Mouse (Mus musculus): ENCODE results near the gene Lipn. TPM values are rescaled to one million over a fixed set of nuclear protein-coding genes. Genes with fewer than 3 reads are reported as not detected.
A peak's percentile ranks its signal among the peaks of the same experiment; 100 is the strongest.

Gene Lipn
- polyA plus RNA-seq, 1 experiment from 2014 or later = not detected

GRCm38 (mm10) chr19:34089011-34089680, 22.0 kb downstream of the Lipn start:
- no peak overlapping the region for H3K4me3 ChIP-seq
- no peaks in the 10 kb centered on the region for H3K4me1 ChIP-seq
- no peaks in the 10 kb centered on the region for H3K9me3 ChIP-seq
- H3K9ac ChIP-seq = no peak overlapping the region
- 80% methylated on average over 3 of the region's 3 CpGs for WGBS
- H3K27ac ChIP-seq = no peak overlapping the region
- H3K4me2 ChIP-seq = no peak overlapping the region
- no peak for ATAC-seq (ENCODE audit: insufficient number of reproducible peaks, insufficient read depth, low FRiP score, low TSS enrichment, low read depth)
- no peaks in the 10 kb centered on the region for H3K27me3 ChIP-seq
- no peaks in the 10 kb centered on the region for H3K36me3 ChIP-seq

DNA sequence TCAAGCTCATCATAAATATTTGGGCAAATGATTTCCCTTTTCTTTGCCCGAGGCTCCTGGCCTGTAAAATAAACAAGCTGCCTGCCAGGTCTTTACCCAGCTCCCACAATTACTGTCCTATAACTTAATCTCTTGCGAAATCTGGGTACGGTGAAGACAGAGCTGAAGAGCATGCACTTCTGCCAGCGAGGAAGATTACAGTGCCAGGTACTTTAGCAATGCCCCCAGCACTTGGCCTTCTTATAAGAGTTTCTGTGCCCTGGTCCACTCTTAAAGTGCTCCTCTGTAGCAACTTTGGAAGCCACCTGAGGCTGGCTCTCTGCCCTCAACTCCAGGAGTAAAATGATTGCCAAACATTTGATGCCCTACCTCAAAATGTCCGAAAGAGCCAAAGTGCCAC, 28.2 kb downstream of the Lipn start:
- Histone ChIP-seq H3K27me3 (no peaks in the 10 kb centered on the region), H3K4me3 (no peak overlapping the region), H3K27ac (no peak overlapping the region), H3K36me3 (no peaks in the 10 kb centered on the region), H3K4me2 (no peak overlapping the region), H3K9ac (no peak overlapping the region), H3K9me3 (no peaks in the 10 kb centered on the region), H3K4me1 (no peaks in the 10 kb centered on the region)
- no peak for ATAC-seq (ENCODE audit: insufficient number of reproducible peaks, insufficient read depth, low FRiP score, low TSS enrichment, low read depth)
- WGBS = 75% methylated on average over 5 of the region's 5 CpGs

- no peaks in the 10 kb centered on the region for H3K9me3 ChIP-seq
- 44% methylated on average over 1 of the region's 1 CpGs for WGBS
These were observed 29.1 kb downstream of the Lipn start for GRCm38 (mm10) chr19:34096228-34096627.

DNA sequence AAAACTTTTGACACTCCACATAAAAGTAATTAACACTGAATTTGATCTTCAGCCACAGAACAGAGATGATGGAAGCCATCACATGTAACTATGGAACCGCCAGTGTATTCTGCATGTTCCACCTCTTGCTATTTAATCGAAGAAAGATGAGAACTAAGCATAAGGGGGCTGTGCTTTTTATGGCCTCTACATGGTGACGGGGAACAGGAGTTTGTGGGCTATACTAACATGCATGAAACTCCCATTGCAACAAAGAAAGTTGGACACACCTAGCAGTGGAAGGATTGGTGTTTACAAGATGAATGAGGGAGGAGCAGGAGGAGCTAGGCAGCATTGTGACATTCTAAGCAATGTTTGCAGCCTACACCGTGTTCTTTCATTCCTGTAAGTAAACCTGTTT, 33.5 kb downstream of the Lipn start, which contains the start of gene Lipm:
Gene Lipm (plus strand): TSS at position 301 of the 400 bp plus-strand sequence.
- H3K36me3 ChIP-seq = no peaks in the 10 kb centered on the region
- H3K9ac ChIP-seq = no peak within 1 kb of the TSS
- H3K27me3 ChIP-seq = no peaks in the 10 kb centered on the region
- 67% methylated on average over 4 of the region's 4 CpGs for whole genome bisulfite sequencing
- no peak within 1 kb of the TSS for H3K4me3 ChIP-seq
- no peak within 1 kb of the TSS for H3K4me2 ChIP-seq
- no peaks in the 10 kb centered on the region for H3K4me1 ChIP-seq
- peak within 1 kb of the TSS; percentile 39 for H3K27ac ChIP-seq
- no peaks in the 10 kb centered on the region for H3K9me3 ChIP-seq
- no peak for ATAC-seq (ENCODE audit: insufficient number of reproducible peaks, insufficient read depth, low FRiP score, low TSS enrichment, low read depth)

More at GRCm38 (mm10) chr19:34096228-34096627, 29.1 kb downstream of the Lipn start:
- no peak for ATAC-seq (ENCODE audit: insufficient number of reproducible peaks, insufficient read depth, low FRiP score, low TSS enrichment, low read depth)
- no peaks in the 10 kb centered on the region for H3K27me3 ChIP-seq
- H3K9ac ChIP-seq = no peak overlapping the region
- H3K4me1 ChIP-seq = no peaks in the 10 kb centered on the region
- no peak overlapping the region for H3K4me3 ChIP-seq
- no peak overlapping the region for H3K4me2 ChIP-seq
- no peaks in the 10 kb centered on the region for H3K36me3 ChIP-seq
- H3K27ac ChIP-seq = no peak overlapping the region

GRCm38 (mm10) chr19:34101888-34102287, 34.7 kb downstream of the Lipn start:
- Histone ChIP-seq H3K27ac (no peak overlapping the region; the same call in 1 of the 2 replicates), H3K9ac (no peak overlapping the region), H3K4me1 (no peaks in the 10 kb centered on the region), H3K4me2 (no peak overlapping the region), H3K4me3 (no peak overlapping the region), H3K9me3 (no peaks in the 10 kb centered on the region), H3K27me3 (no peaks in the 10 kb centered on the region), H3K36me3 (no peaks in the 10 kb centered on the region)
- WGBS = 60% methylated on average over 7 of the region's 7 CpGs
- ATAC-seq (ENCODE audit: insufficient number of reproducible peaks, insufficient read depth, low FRiP score, low TSS enrichment, low read depth) = peak; percentile 69; the same call in 1 of the 2 replicates

DNA sequence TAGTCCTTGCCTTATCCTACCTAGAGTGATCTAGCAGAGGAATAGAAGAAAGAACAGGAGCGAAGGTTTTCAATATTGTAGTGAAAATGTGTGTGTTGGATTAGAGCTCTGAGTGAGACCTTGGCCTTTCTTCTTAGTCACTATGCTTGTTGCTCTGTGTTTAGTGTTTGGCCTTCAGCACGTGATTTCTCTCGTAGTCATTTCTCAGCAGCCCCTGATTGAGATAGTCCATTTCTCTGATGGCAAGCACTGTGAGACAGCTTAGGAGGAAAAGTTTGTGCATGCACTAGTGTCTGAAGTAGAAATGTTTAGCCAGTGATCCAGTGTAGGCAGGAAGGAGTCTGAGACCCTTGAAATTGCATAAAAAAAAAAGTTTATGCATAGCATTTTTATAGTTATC, 37.7 kb downstream of the Lipn start:
- Histone ChIP-seq H3K4me3 (no peak overlapping the region), H3K4me2 (no peak overlapping the region), H3K27me3 (no peaks in the 10 kb centered on the region), H3K9me3 (no peaks in the 10 kb centered on the region), H3K36me3 (no peaks in the 10 kb centered on the region), H3K4me1 (no peaks in the 10 kb centered on the region), H3K9ac (no peak overlapping the region), H3K27ac (no peak overlapping the region)
- no peak for ATAC-seq (ENCODE audit: insufficient number of reproducible peaks, insufficient read depth, low FRiP score, low TSS enrichment, low read depth)
- 86% methylated on average over 3 of the region's 3 CpGs for WGBS

DNA sequence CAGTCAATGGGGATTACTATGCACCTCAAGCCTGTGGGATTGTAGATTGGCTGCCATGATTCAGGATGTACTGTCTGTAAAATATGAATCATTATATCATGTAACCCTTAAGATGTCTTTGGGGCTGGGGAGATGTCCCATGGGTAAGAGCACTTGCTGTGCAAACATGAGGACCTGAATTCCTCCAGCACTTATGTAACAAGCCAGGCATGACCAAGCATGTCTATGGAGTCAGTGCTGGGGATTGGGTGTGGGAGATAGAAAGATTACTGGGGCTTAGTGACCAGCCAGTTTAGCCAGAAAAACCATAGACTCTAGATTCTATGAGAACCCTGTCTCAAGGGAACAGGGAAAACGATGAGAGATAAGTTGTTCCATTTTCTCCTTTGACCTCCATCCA, 51.9 kb downstream of the Lipn start:
- H3K27me3 ChIP-seq = no peaks in the 10 kb centered on the region
- ATAC-seq (ENCODE audit: insufficient number of reproducible peaks, insufficient read depth, low FRiP score, low TSS enrichment, low read depth) = no peak
- H3K9ac ChIP-seq = no peak overlapping the region
- H3K9me3 ChIP-seq = no peaks in the 10 kb centered on the region
- 85% methylated on average over 1 of the region's 1 CpGs for WGBS
- no peaks in the 10 kb centered on the region for H3K4me1 ChIP-seq
- H3K4me3 ChIP-seq = no peak overlapping the region
- no peaks in the 10 kb centered on the region for H3K36me3 ChIP-seq
- no peak overlapping the region for H3K4me2 ChIP-seq
- H3K27ac ChIP-seq = no peak overlapping the region

DNA sequence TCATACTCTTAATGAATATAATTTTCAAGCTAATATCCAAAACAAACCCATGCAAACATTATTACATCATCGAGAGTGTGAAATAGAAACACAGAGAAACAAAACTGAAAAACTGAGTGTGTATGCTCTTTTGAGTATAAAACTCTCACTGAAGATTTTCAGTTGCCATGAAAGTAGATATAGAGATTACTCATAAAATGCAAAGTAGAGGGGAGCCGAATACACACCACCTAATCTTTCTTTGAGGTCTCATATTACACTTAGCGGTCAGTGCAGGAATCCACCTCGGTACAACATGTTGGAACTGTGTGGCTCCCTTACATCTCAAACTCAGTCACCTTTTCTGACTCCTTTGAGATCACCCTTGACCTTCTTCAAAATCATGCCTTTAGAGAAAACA, 52.5 kb downstream of the Lipn start:
- H3K27me3 ChIP-seq = no peaks in the 10 kb centered on the region
- H3K36me3 ChIP-seq = no peaks in the 10 kb centered on the region
- no peak for ATAC-seq (ENCODE audit: insufficient number of reproducible peaks, insufficient read depth, low FRiP score, low TSS enrichment, low read depth)
- 54% methylated on average over 4 of the region's 4 CpGs for WGBS
- no peak overlapping the region for H3K27ac ChIP-seq
- H3K4me1 ChIP-seq = no peaks in the 10 kb centered on the region
- H3K9me3 ChIP-seq = no peaks in the 10 kb centered on the region
- H3K4me3 ChIP-seq = no peak overlapping the region
- no peak overlapping the region for H3K9ac ChIP-seq
- no peak overlapping the region for H3K4me2 ChIP-seq

- no peaks in the 10 kb centered on the region for H3K9me3 ChIP-seq
- H3K4me2 ChIP-seq = no peak overlapping the region
- H3K4me3 ChIP-seq = no peak overlapping the region
- peak; percentile 32; the same call in 1 of the 2 replicates for ATAC-seq (ENCODE audit: insufficient number of reproducible peaks, insufficient read depth, low FRiP score, low TSS enrichment, low read depth)
- H3K9ac ChIP-seq = no peak overlapping the region
- WGBS = 49% methylated on average over 3 of the region's 3 CpGs
- no peak overlapping the region for H3K27ac ChIP-seq
- no peaks in the 10 kb centered on the region for H3K27me3 ChIP-seq
- H3K36me3 ChIP-seq = no peaks in the 10 kb centered on the region
- H3K4me1 ChIP-seq = no peaks in the 10 kb centered on the region
These were observed 53.1 kb downstream of the Lipn start for GRCm38 (mm10) chr19:34120107-34120731.

Small RNAs within 50 kb of the gene (microRNA-seq; reads per million reads assigned to microRNA genes)
- gene Gm23334 = not detected

Other genes with a start within 250 kb of the Lipn start
- not detected in 2 replicates for gene Lipf, start 106.2 kb upstream of the Lipn start, polyA plus RNA-seq (2015; fragmentation: Nextera tagmentation; extraction: Ambion mirVana)
- 0.21 and 0.25 TPM in 2 replicates for gene Lipk, start 59.1 kb upstream of the Lipn start, polyA plus RNA-seq (2015; fragmentation: Nextera tagmentation; extraction: Ambion mirVana)
- gene Lipm, start 33.6 kb downstream of the Lipn start, polyA plus RNA-seq (2015; fragmentation: Nextera tagmentation; extraction: Ambion mirVana) = 3.4 and 3.8 TPM in 2 replicates
- 2.8 and 3.9 TPM in 2 replicates for gene Ankrd22, start 98.7 kb downstream of the Lipn start, polyA plus RNA-seq (2015; fragmentation: Nextera tagmentation; extraction: Ambion mirVana)
- gene Stambpl1, start 124.9 kb downstream of the Lipn start, polyA plus RNA-seq (2015; fragmentation: Nextera tagmentation; extraction: Ambion mirVana) = 13.2 and 13.7 TPM in 2 replicates
- gene Acta2, start 188.2 kb downstream of the Lipn start, polyA plus RNA-seq (2015; fragmentation: Nextera tagmentation; extraction: Ambion mirVana) = 66.9 and 72.9 TPM in 2 replicates
- gene Fas, start 223.3 kb downstream of the Lipn start, polyA plus RNA-seq (2015; fragmentation: Nextera tagmentation; extraction: Ambion mirVana) = 5.6 and 6.2 TPM in 2 replicates

All from embryonic facial prominence, embryonic 13.5 days (tissue).